Mouse (Mus musculus) forebrain, embryonic 16.5 days (tissue): ENCODE measurements around the gene Gcfc2. TPM values are rescaled to one million over a fixed set of nuclear protein-coding genes. Genes with fewer than 3 reads are reported as not detected.

Experiments
- ATAC-seq: fragments of 200-750 bp; cut with Nextera tagmentation; 2 replicates; pipeline ENCODE4 v1.8.0; 2017; ENCODE audit warnings: mild to moderate bottlenecking, moderate library complexity
- H3K27ac ChIP-seq: fragments of 300-500 bp; sonication (generic); 2 replicates; pipeline ENCODE4 v1.5.1; 2014; ENCODE audit warnings: low read length, control low read depth
- H3K27me3 ChIP-seq: fragments of 300-500 bp; sonication (generic); replicated peaks from 2 replicates; pipeline ENCODE4 v1.6.1; 2014; ENCODE audit warnings: low read length; ENCODE audit not compliant: control insufficient read depth, insufficient read depth
- H3K36me3 ChIP-seq: fragments of 300-500 bp; sonication (generic); 2 replicates; pipeline ENCODE4 v1.6.1; 2014; ENCODE audit not compliant: control insufficient read depth, insufficient read depth
- H3K4me1 ChIP-seq: fragments of 300-500 bp; sonication (generic); replicated peaks from 2 replicates; pipeline ENCODE4 v1.6.1; 2014; ENCODE audit warnings: low read length; ENCODE audit not compliant: control insufficient read depth, insufficient read depth
- H3K4me2 ChIP-seq: fragments of 300-500 bp; sonication (generic); 2 replicates; pipeline ENCODE4 v1.6.1; 2014; ENCODE audit warnings: mild to moderate bottlenecking, low read length, control low read depth
- H3K4me3 ChIP-seq: fragments of 300-500 bp; sonication (generic); replicated peaks from 2 replicates; pipeline ENCODE4 v1.5.1; 2014; ENCODE audit warnings: mild to moderate bottlenecking, low read length, control low read depth
- H3K9ac ChIP-seq: fragments of 300-500 bp; sonication (generic); replicated peaks from 2 replicates; pipeline ENCODE4 v1.6.1; 2014; ENCODE audit warnings: low read depth, low read length, control low read depth
- H3K9me3 ChIP-seq: fragments of 300-500 bp; sonication (generic); 2 replicates; pipeline ENCODE4 v1.6.1; 2016; ENCODE audit warnings: low read length; ENCODE audit not compliant: control insufficient read depth
- WGBS: fragments of 180-500 bp; shearing (Covaris S2); extraction: QIAGEN DNeasy Blood & Tissue Kit; methylation state at CpG from one replicate; pipeline ENCODE4 v1.1.7; 2014; 5-methylcytosine and 5-hydroxymethylcytosine counted together
- polyA plus RNA-seq: library from polyadenylated mRNA; unstranded; fragments of >200 nt; fragmentation: Nextera tagmentation; extraction: Ambion mirVana; gene quantifications from 2 replicates; pipeline ENCODE4 v1.2.1, GENCODE M21; 2015

The Gcfc2 gene
- polyA plus RNA-seq = 7.3 and 7.4 TPM in 2 replicates

DNA sequence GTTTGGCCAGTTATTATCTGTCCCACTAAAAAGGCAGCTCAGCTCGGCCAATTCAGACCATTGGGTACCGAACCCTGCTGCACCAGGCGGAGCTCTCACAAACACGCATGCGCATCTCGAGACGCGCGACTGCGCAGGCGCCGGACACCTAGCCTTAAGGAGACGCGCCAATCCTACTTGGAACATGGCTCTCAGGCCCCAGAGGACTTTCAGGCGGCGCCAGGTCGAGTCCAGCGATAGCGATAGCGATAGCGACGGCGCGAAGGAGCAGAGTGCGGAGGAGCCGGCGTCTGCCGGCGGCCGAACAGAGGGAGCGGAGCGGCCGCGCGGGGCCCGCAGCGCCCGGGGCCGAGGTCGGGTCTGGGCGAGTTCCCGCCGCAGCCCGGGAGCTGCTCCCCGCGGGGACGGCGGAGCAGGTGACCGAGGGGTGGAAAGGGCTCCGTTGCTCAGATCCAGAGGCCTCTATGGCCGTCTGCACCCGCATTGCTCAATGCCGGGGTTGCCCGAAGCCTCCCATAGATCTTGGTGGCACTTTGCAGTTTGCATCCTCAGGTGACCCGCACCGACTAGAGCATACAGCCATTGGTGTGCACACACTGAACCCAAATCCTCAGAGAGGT lies at the start of gene Gcfc2:
Gene Gcfc2 (plus strand): TSS at position 147 of the 620 bp plus-strand sequence.
- WGBS = under 1% methylated on average over 56 of the region's 56 CpGs
- H3K9me3 ChIP-seq = no peaks in the 10 kb centered on the region
- H3K27ac ChIP-seq = no peak within 1 kb of the TSS

GRCm38 (mm10) chr6:81895678-81896230 lies 27.7 kb upstream of the Gcfc2 start:
- no peak for ATAC-seq
- 68% methylated on average over 3 of the region's 3 CpGs for WGBS
- no peak overlapping the region for H3K4me3 ChIP-seq
- H3K9ac ChIP-seq = no peak overlapping the region
- H3K4me2 ChIP-seq = no peak overlapping the region
- no peaks in the 10 kb centered on the region for H3K36me3 ChIP-seq
- H3K27me3 ChIP-seq = no peaks in the 10 kb centered on the region
- H3K9me3 ChIP-seq = no peaks in the 10 kb centered on the region
- H3K27ac ChIP-seq = no peak overlapping the region
- no peaks in the 10 kb centered on the region for H3K4me1 ChIP-seq

More for the DNA sequence above, at the start of gene Gcfc2:
- H3K4me3 ChIP-seq = peak within 1 kb of the TSS; percentile 69
- ATAC-seq = peak; percentile 97
- H3K4me2 ChIP-seq = peak within 1 kb of the TSS; percentile 60
- H3K27me3 ChIP-seq = no peaks in the 10 kb centered on the region
- peak within 1 kb of the TSS; percentile 84 for H3K9ac ChIP-seq
- H3K36me3 ChIP-seq = peaks cover 2% of the 10 kb centered on the region; the same call in 1 of the 2 replicates
- H3K4me1 ChIP-seq = peaks cover 11% of the 10 kb centered on the region

- no peak overlapping the region for H3K27ac ChIP-seq
- H3K4me1 ChIP-seq = no peaks in the 10 kb centered on the region
- no peaks in the 10 kb centered on the region for H3K36me3 ChIP-seq
- no peaks in the 10 kb centered on the region for H3K27me3 ChIP-seq
- no peaks in the 10 kb centered on the region for H3K9me3 ChIP-seq
- H3K9ac ChIP-seq = no peak overlapping the region
- 87% methylated on average over 25 of the region's 25 CpGs for WGBS
- no peak overlapping the region for H3K4me3 ChIP-seq
- ATAC-seq = no peak
- H3K4me2 ChIP-seq = no peak overlapping the region
Observed at GRCm38 (mm10) chr6:81910302-81910855, 13.1 kb upstream of the Gcfc2 start.

DNA sequence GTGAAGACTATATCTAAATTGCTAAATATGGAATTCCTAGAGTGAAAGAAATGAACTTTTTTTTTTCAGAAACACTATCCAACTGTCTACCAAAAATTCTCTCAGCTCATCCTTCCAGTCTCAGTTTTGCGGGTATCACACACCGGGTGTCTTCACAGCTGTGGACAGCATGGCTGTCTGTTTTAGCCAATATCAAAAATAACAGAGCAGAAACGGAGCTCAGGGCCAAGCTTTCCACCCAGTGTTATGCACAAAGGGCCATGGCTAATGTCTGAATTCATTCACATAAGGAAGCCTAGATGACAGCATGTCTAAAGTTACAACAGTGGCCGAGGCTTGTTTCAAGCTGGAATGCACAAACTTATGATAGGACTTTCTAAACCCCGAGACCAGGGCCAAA lies 12.2 kb upstream of the Gcfc2 start:
- Histone ChIP-seq H3K4me1 (no peaks in the 10 kb centered on the region), H3K27ac (no peak overlapping the region), H3K9ac (no peak overlapping the region), H3K4me2 (no peak overlapping the region), H3K36me3 (no peaks in the 10 kb centered on the region), H3K27me3 (no peaks in the 10 kb centered on the region), H3K4me3 (no peak overlapping the region), H3K9me3 (no peaks in the 10 kb centered on the region)
- 91% methylated on average over 5 of the region's 5 CpGs for WGBS
- no peak for ATAC-seq

GRCm38 (mm10) chr6:81911713-81912112 lies 11.8 kb upstream of the Gcfc2 start:
- Histone ChIP-seq H3K9ac (no peak overlapping the region), H3K4me1 (no peaks in the 10 kb centered on the region), H3K27me3 (no peaks in the 10 kb centered on the region), H3K4me3 (no peak overlapping the region), H3K27ac (no peak overlapping the region), H3K36me3 (no peaks in the 10 kb centered on the region), H3K4me2 (no peak overlapping the region), H3K9me3 (no peaks in the 10 kb centered on the region)
- 71% methylated on average over 4 of the region's 4 CpGs for WGBS
- ATAC-seq = no peak

GRCm38 (mm10) chr6:81912177-81912576 lies 11.3 kb upstream of the Gcfc2 start:
- ATAC-seq = no peak
- Histone ChIP-seq H3K9me3 (no peaks in the 10 kb centered on the region), H3K36me3 (no peaks in the 10 kb centered on the region), H3K4me2 (no peak overlapping the region), H3K27me3 (no peaks in the 10 kb centered on the region), H3K4me3 (no peak overlapping the region), H3K4me1 (no peaks in the 10 kb centered on the region), H3K9ac (no peak overlapping the region), H3K27ac (no peak overlapping the region)
- WGBS = 61% methylated on average over 3 of the region's 3 CpGs

GRCm38 (mm10) chr6:81924304-81924703 lies 835 bp downstream of the Gcfc2 start:
- H3K36me3 ChIP-seq = peaks cover 2% of the 10 kb centered on the region; the same call in 1 of the 2 replicates
- no peak overlapping the region for H3K27ac ChIP-seq
- peak overlapping the region; percentile 69 for H3K4me3 ChIP-seq
- 0 out of 2 replicates have a peak, but pooled peaks have one; percentile 29 for ATAC-seq
- H3K9me3 ChIP-seq = no peaks in the 10 kb centered on the region
- peak overlapping the region; percentile 60 for H3K4me2 ChIP-seq
- 11% methylated on average over 5 of the region's 5 CpGs for WGBS
- peak overlapping the region; percentile 84 for H3K9ac ChIP-seq
- no peaks in the 10 kb centered on the region for H3K27me3 ChIP-seq
- peaks cover 11% of the 10 kb centered on the region for H3K4me1 ChIP-seq

- Histone ChIP-seq H3K27ac (no peak overlapping the region), H3K4me1 (peaks cover 7% of the 10 kb centered on the region), H3K36me3 (peaks cover 30% of the 10 kb centered on the region), H3K9me3 (no peaks in the 10 kb centered on the region), H3K4me2 (no peak overlapping the region), H3K27me3 (no peaks in the 10 kb centered on the region), H3K4me3 (no peak overlapping the region), H3K9ac (no peak overlapping the region)
- WGBS = 88% methylated on average over 4 of the region's 4 CpGs
- ATAC-seq = no peak
Observed at GRCm38 (mm10) chr6:81929402-81929801, 5.9 kb downstream of the Gcfc2 start.

- no peaks in the 10 kb centered on the region for H3K27me3 ChIP-seq
- no peak overlapping the region for H3K9ac ChIP-seq
- H3K4me1 ChIP-seq = no peaks in the 10 kb centered on the region
- 98% methylated on average over 3 of the region's 3 CpGs for WGBS
- H3K36me3 ChIP-seq = peaks cover 43% of the 10 kb centered on the region
- no peak overlapping the region for H3K4me3 ChIP-seq
- no peak overlapping the region for H3K4me2 ChIP-seq
- H3K9me3 ChIP-seq = no peaks in the 10 kb centered on the region
- no peak for ATAC-seq
- H3K27ac ChIP-seq = no peak overlapping the region
Observed at GRCm38 (mm10) chr6:81933281-81933680, 9.8 kb downstream of the Gcfc2 start.
